Mouse (Mus musculus) bone marrow, adult 2 months (tissue): ENCODE measurements at regions not wholly inside any gene's neighbourhood (a gene's known extent, or its start where the extent isn't known, plus 50 kb on each side); places are given as distances from the start of the nearest gene placed in this dataset.

Experiments
- CTCF ChIP-seq: fragments of 200-500 bp; IDR thresholded peaks from 2 replicates; pipeline ENCODE4 v1.5.1; 2011; ENCODE audit warnings: low read length, control low read depth; ENCODE audit not compliant: control insufficient read depth, insufficient read depth
- POLR2A ChIP-seq: fragments of 200-500 bp; IDR thresholded peaks from 2 replicates; pipeline ENCODE4 v1.6.1; 2011; ENCODE audit warnings: low read depth, mild to moderate bottlenecking, control low read depth, low read length, borderline replicate concordance; ENCODE audit not compliant: control insufficient read depth

- TF ChIP-seq CTCF (no peak), POLR2A (no peak)
These were observed 690.1 kb downstream of the Ttll7 start for GRCm38 (mm10) chr3:147542285-147542684.
